Mouse (Mus musculus): ENCODE data around the gene Copz2.
A peak's percentile ranks its signal among the peaks of the same experiment; 100 is the strongest.

The Copz2 gene

DNA sequence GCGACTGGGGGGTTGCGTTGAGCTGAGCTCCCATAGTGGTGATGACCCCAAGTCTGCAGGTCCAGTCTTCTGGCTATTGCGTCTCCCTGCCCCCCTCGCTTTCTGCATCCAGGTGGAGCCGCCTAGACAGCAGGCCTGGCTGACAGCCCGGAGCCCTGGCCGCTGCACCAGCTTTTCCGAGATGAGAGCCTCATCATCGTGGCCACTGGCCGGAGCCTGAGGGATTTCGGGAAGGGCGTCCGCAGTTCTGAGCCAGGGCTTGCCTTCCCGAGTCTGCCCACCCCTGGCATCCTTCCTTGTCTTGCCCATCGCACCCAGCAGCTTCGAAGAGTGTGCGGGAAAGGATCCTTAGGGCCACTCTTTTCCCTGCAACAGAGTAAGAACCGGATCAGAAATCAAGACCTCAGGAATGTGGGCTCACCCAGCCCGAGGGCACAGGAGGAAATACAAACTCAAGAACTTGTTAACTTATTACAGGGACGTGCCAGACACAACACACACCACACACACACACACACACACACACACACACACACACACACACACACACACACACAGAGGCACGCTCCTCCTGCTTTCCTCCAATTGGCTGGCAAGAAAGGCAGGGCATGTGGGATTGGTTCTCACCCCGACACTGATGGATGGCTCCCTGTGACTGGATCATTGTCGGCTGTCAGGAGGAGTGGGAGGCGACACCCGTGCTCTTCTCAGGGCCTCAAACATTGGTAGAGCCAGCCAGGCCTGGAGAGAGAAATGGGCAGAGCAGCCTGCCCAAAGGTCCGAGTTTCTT is 13.7 kb downstream of the Copz2 start:
- DNase-seq (ENCODE audit: low spot score in 2 of 2) = peak in 1 of 2 experiments; percentile 15

- DNase-seq (ENCODE audit: low spot score in 2 of 2) = peak in 1 of 2 experiments; percentile 35
These were observed 17.5 kb downstream of the Copz2 start for GRCm38 (mm10) chr11:96867149-96867548.

- no peak for DNase-seq (ENCODE audit: low spot score in 2 of 2)
These were observed 23.0 kb downstream of the Copz2 start for GRCm38 (mm10) chr11:96872441-96873379.

GRCm38 (mm10) chr11:96873601-96874140 is 24.0 kb downstream of the Copz2 start:
- DNase-seq (ENCODE audit: low spot score in 2 of 2) = no peak

DNA sequence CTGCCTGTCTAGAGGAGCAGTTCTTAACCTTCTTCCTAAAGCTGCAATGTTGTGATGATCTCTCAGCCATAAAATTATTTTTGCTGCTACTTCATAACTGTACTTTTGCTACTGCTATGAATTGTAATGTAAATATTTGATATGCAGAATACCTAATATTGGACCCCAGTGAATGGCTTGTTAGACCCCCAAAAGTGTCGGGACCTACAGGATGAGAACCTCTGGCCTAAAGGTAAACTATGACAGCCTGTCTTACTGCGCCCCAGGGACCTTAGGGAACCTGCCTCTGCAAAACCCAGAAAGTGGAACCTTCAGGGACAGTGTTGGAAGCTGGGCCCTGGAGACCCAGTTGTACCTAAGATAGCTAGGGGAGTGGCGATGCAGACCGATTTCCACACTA is 25.6 kb downstream of the Copz2 start:
- no peak for DNase-seq (ENCODE audit: low spot score in 2 of 2)

DNA sequence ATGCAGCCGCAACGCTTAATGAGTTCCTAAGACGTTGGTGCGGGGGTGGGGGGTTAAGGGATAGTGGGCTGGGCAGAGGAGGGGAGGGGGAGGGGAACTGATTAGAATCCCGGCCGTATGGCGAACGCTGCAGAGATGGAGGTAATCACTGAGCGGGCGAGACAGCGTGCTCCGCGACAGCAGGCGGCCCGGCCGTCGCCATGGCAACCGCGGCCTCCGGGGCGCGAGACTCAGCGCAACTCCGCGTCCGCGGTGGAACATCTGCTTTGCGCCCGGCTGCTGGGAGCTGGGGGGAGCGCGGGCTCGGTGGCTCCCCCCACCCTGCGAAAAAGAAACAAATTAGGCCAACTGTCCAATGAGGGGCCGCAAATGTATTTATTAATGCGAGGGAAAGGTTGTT is 26.1 kb downstream of the Copz2 start:
- no peak for DNase-seq (ENCODE audit: low spot score in 2 of 2)

GRCm38 (mm10) chr11:96876300-96877040 is 26.8 kb downstream of the Copz2 start:
- no peak for DNase-seq (ENCODE audit: low spot score in 2 of 2)

DNA sequence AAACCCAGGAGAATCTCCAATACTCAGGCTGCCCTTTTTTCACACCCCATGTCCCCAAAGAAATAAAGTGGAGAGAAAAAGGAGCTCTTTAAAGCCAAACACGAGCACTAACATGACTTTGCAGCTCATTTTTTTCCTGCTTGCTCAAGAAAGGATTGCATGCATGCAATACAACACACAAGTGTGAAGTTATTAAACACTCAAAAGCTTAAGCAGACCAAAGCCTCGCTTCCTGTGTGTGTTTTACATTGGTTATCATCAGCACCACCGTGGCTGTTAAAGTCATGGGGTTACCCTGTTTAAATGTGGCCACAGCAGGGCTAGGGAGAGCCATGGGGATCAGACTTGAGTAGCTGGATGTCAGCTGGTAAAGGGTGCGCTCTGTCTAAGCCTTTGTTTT is 27.4 kb downstream of the Copz2 start:
- no peak for DNase-seq (ENCODE audit: low spot score in 2 of 2)

GRCm38 (mm10) chr11:96878715-96879114 is 29.0 kb downstream of the Copz2 start:
- no peak for DNase-seq (ENCODE audit: low spot score in 2 of 2)

GRCm38 (mm10) chr11:96879359-96879758 is 29.7 kb downstream of the Copz2 start:
- no peak for DNase-seq (ENCODE audit: low spot score in 2 of 2)

DNA sequence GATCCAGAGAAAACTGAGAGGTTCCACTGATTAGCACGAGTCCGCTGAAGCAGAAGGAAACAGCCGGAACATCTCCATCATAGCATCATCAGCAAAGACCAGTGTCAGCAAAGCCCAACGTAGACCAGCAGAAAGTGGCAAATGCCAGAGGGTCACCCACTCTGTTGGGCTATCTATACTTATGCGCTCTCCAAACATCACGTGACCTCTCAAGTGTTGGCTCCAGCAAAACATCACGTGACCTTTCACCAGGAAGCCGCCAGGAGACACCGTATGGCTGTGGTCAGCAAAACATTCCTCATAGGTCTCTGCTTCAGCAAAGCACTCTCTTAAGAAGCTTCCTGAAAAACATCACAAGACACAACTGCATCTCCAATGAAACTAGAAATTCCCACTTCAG is 30.6 kb downstream of the Copz2 start:
- no peak for DNase-seq (ENCODE audit: low spot score in 2 of 2)

DNA sequence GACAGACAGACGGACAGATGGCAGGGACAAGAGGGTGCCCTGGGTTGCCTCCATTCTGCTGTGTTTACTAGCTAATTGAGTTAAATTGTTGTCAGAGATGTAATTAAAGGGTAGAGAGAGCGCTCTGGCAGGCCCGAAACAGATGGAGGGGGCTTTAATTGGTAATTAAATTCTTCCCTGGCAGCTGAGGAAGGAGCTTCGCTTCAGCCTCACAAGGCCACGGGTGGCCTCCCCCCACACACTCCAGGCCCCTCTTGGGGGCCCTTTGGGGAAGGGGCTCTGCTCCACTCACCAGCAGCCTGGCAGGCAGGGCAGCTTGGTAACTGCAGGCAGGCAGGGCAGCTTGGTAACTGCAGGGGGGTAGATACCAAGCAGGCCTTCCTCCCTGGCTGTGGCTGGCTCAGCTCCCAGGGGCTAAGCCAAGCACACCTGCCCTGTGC is 36.3 kb downstream of the Copz2 start:
- no peak for DNase-seq (ENCODE audit: low spot score in 2 of 2)

- DNase-seq (ENCODE audit: low spot score in 2 of 2) = no peak
These were observed 37.4 kb downstream of the Copz2 start for GRCm38 (mm10) chr11:96886942-96887546.

DNA sequence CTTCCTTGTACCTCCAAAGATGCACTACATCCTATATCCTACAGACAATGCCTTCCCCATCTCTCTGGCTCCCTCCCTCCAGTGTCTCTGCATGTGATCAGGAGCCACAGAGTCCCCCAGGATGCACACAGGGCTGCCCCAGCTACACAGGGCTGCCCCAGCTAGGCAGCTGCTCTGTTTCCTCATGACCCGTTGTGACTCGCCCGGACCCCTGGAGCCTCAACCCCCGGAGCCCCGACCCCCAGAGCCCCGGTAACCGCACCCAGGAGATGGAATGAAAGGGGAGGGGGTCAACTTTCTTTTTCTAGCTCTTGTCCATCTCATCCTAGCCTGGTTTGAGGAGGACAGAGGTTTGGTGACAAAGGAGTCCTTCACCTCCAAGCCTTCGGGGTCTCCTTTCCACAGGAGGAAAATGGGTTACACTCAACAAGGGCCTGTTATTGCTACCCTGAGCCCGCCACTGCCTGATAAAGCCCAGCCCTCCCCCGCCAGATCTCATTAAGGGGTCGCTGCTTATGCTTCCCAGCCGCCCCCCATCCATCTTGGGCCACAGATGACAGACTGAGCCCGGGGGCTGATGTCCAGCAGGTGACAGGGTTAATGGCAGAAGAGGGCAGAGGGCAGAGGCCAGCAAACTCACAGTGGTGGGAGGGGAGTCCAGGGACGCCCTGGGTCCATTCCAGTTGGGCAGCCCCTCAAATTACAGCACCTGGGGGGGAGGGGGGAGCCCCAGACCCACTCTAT is 42.3 kb downstream of the Copz2 start:
- no peak for DNase-seq (ENCODE audit: low spot score in 2 of 2)

DNA sequence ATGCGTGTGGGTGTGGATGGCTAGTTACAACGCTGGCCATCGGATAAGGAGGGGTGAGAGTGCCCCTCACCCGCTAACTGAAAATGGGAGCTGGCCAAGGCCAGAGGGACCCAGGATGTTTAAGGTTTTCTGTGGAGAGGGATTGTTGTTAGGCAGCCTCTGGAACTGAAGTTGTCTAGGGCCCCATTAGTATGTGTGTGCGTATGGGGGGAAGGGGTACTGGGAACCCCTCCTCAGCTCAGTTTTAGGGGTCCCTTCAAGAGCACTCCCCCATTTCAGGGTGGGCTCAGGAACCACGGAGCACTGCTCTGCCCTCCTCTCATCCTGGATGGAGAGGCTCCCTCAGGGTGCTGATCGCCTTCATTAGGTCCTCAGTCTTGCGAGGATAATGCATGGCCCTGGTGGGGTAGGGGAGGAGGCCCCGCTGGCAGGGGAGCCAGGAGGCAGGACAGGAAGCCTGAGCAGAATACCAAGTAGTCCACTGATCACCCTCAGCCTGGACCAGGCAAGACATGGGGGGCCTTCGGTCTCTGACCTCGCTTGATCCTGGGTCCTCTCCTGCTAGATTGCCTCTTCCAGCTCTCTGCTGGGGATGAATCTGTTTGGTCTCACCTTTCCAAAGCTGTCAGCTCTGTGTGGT is 43.7 kb downstream of the Copz2 start:
- no peak for DNase-seq (ENCODE audit: low spot score in 2 of 2)

- DNase-seq (ENCODE audit: low spot score in 2 of 2) = no peak
These were observed 46.2 kb downstream of the Copz2 start for GRCm38 (mm10) chr11:96895886-96896285.

- DNase-seq (ENCODE audit: low spot score in 2 of 2) = no peak
These were observed 50.0 kb downstream of the Copz2 start for GRCm38 (mm10) chr11:96899449-96900306.

DNA sequence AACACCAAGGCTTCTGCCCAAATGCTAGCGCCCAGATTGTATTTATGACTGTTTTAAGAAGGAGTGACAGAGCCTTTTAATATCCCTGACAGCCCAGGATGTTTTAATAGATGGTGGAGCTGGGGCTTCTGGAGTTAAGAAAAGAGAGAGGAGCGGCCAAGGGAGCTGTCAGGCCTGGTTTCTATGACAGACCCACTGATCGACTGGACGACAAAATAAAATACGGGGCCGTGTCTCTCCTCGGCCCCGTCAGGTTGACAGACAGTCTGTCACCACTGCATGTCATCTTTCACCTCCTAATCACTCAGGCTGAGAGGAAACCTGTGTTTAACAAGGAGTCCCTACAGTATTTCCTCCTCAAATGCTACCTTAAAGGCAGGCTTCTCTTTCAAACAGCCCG is 51.7 kb downstream of the Copz2 start:
- DNase-seq (ENCODE audit: low spot score in 2 of 2) = no peak
